Mouse (Mus musculus) embryonic facial prominence, embryonic 14.5 days (tissue): ENCODE measurements at regions not wholly inside any gene's neighbourhood (a gene's known extent, or its start where the extent isn't known, plus 50 kb on each side); places are given as distances from the start of the nearest gene placed in this dataset.

ENCODE experiments used
- ATAC-seq: fragments of 200-750 bp; cut with Nextera tagmentation; 2 replicates; pipeline ENCODE4 v1.8.0; 2017; ENCODE audit warnings: low read depth, moderate number of reproducible peaks, moderate TSS enrichment
- DNase-seq: peaks from one replicate; pipeline ENCODE4 v3.0.0-alpha.2; 2015; ENCODE audit warnings: low spot score
- H3K27ac ChIP-seq: fragments of 300-500 bp; sonication (generic); replicated peaks from 2 replicates; pipeline ENCODE4 v1.5.1; 2014; ENCODE audit warnings: low read depth, mild to moderate bottlenecking, low read length, moderate library complexity
- H3K27me3 ChIP-seq: fragments of 300-500 bp; sonication (generic); replicated peaks from 2 replicates; pipeline ENCODE4 v1.6.1; 2014; ENCODE audit warnings: low read length; ENCODE audit not compliant: control insufficient read depth, insufficient read depth
- H3K36me3 ChIP-seq: fragments of 300-500 bp; sonication (generic); 2 replicates; pipeline ENCODE4 v1.6.1; 2014; ENCODE audit warnings: low read length, mixed read lengths; ENCODE audit not compliant: control insufficient read depth, insufficient read depth
- H3K4me1 ChIP-seq: fragments of 300-500 bp; sonication (generic); 2 replicates; pipeline ENCODE4 v1.6.1; 2014; ENCODE audit warnings: antibody characterized with exemption, low read length; ENCODE audit not compliant: control insufficient read depth, insufficient read depth
- H3K4me2 ChIP-seq: fragments of 300-500 bp; sonication (generic); 2 replicates; pipeline ENCODE4 v1.6.1; 2014; ENCODE audit warnings: low read depth, mild to moderate bottlenecking, low read length, moderate library complexity, mixed read lengths
- H3K4me3 ChIP-seq: fragments of 300-500 bp; sonication (generic); 2 replicates; pipeline ENCODE4 v1.5.1; 2014; ENCODE audit warnings: low read depth, mild to moderate bottlenecking, low read length
- H3K9ac ChIP-seq: fragments of 300-500 bp; sonication (generic); 2 replicates; pipeline ENCODE4 v1.6.1; 2014; ENCODE audit warnings: low read depth, mild to moderate bottlenecking, low read length, moderate library complexity, mixed read lengths
- H3K9me3 ChIP-seq: fragments of 300-500 bp; sonication (generic); 2 replicates; pipeline ENCODE4 v1.6.1; 2016; ENCODE audit warnings: low read length; ENCODE audit not compliant: control insufficient read depth
- WGBS: fragments of 180-500 bp; shearing (Covaris S2); extraction: QIAGEN DNeasy Blood & Tissue Kit; methylation state at CpG from one replicate; pipeline ENCODE4 v1.1.7; 2014; 5-methylcytosine and 5-hydroxymethylcytosine counted together

DNA sequence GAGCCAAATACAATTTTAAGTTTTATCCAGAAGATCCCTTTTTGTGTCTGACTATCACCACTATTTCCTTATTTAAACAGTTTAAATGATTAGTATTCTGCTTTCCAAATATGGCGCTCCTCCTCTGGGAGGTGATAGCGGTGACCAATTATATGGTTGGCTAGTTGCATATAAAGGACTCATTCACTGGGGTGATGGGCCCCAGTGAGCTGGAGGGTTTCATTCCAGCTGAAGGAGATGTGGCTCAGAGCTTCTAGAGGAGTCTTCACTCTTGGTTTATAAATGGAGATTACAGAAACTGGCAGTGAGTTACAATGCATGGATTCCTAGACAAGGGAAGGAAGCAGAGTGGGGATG is 50.7 kb upstream of the Gm7361 start:
- Histone ChIP-seq H3K36me3 (no peaks in the 10 kb centered on the region), H3K9ac (no peak overlapping the region), H3K4me3 (no peak overlapping the region), H3K27ac (no peak overlapping the region), H3K4me1 (no peaks in the 10 kb centered on the region), H3K9me3 (no peaks in the 10 kb centered on the region), H3K4me2 (no peak overlapping the region), H3K27me3 (no peaks in the 10 kb centered on the region)
- DNase-seq (peak; percentile 2), ATAC-seq (no peak)
- 51% methylated on average over 2 of the region's 2 CpGs for WGBS

DNA sequence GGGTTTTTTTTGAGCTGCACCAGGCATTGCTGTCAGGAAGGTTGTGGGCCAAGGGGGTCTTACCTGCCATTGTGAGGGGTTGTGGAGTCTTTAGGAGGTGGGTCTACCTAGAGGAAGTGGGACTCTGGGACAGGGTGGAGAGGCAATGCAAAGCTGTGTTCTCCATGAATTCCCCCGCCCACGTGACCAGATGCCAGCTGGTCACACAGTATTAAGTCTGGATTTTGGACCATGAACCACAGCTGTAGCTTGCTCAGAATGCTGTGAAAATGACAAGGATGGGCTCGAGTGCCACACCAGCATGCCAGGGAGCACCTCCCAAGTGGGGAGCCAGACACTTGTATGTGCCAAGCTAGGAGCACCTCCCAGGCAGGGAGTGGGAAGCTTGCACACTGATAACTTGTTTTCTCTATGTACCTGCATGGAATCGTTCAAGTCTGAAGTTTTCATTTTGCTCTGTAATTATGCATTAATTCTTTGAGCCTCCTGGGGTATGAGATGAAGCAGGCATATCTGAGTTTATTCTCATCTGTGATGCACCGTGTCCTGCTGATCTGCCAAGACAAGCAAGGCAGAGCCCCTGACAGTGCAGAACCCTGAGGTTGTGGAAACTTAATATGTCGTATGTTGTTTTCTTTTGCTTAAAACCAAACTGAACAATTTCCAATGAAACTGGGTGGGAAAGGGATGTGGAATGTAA is 51.3 kb upstream of the Gm7361 start:
- ATAC-seq = no peak
- H3K4me3 ChIP-seq = no peak overlapping the region
- H3K9ac ChIP-seq = no peak overlapping the region
- no peaks in the 10 kb centered on the region for H3K36me3 ChIP-seq
- 64% methylated on average over 6 of the region's 6 CpGs for WGBS
- DNase-seq = no peak
- no peaks in the 10 kb centered on the region for H3K27me3 ChIP-seq
- H3K9me3 ChIP-seq = no peaks in the 10 kb centered on the region
- no peak overlapping the region for H3K4me2 ChIP-seq
- H3K4me1 ChIP-seq = no peaks in the 10 kb centered on the region
- H3K27ac ChIP-seq = no peak overlapping the region

DNA sequence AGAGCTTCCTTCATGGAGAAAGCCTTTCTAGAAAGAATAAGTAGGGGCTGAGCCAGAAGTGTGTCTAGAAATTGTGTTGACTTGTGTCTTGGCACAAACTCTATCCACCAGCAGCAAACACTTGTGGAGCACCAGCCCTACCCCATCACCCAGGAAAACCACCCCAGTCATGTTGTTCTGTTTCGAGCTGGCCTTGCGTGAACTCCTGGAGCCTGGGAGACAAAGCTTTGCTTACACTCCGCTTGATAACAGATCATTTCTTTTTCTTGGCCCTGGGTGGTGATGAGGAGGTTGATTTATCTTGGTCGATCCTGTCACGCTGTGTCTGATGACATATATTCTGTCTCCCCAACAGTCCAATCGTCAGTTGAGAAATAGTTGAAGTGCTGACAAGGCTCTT is 55.0 kb upstream of the Gm7361 start:
- Histone ChIP-seq H3K9me3 (no peaks in the 10 kb centered on the region), H3K4me1 (no peaks in the 10 kb centered on the region), H3K4me3 (no peak overlapping the region), H3K36me3 (no peaks in the 10 kb centered on the region), H3K9ac (no peak overlapping the region), H3K27ac (no peak overlapping the region), H3K27me3 (no peaks in the 10 kb centered on the region), H3K4me2 (no peak overlapping the region)
- DNase-seq (no peak), ATAC-seq (no peak)
- 83% methylated on average over 6 of the region's 6 CpGs for WGBS

DNA sequence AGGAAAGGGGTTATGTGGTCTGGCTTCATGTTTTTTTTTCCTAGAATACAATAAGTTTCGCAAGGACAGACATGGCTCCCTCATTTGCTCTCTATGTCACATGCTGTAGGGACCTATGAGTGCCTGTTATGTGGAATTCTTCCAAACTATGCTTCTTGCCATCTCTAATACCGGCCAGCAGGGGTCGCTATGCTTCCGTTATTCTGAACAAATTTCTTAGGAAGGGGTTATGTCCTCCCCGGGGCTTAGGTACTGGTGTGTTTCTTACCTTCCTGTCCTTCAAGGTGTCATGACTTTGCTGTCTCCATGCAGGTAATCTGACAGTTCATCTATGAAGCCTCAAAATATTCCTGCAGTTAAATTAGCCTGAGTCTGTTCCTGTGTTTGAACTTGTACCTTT is 68.1 kb upstream of the Gm7361 start:
- Histone ChIP-seq H3K4me1 (no peaks in the 10 kb centered on the region), H3K4me3 (no peak overlapping the region), H3K9ac (no peak overlapping the region), H3K9me3 (no peaks in the 10 kb centered on the region), H3K27ac (no peak overlapping the region), H3K27me3 (no peaks in the 10 kb centered on the region), H3K36me3 (no peaks in the 10 kb centered on the region), H3K4me2 (no peak overlapping the region)
- WGBS = 8% methylated on average over 5 of the region's 5 CpGs
- no peak for DNase-seq
- no peak for ATAC-seq

DNA sequence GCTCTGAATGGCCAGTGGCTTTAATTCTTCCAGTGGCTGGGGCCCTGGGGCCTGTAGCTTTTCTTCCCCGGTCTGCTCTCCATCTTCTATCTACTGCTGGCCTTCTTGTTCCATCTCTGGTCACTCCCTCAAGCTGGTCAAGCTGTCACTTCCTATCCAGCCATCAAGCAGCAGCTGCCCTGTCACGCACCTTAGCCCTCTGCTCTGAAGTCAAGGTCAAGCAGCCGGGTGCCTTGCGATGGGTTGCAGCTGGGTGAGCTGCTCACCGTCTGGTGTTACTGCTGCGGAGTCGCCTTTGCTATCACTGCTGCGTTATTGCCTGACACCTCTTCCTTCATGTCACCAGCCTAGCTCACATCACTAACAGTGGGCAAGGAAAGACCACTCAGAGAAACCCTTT is 66.0 kb upstream of the Gm10220 start:
- Histone ChIP-seq H3K4me1 (no peaks in the 10 kb centered on the region), H3K36me3 (no peaks in the 10 kb centered on the region), H3K9me3 (no peaks in the 10 kb centered on the region), H3K4me2 (no peak overlapping the region), H3K27me3 (no peaks in the 10 kb centered on the region), H3K9ac (no peak overlapping the region), H3K4me3 (no peak overlapping the region), H3K27ac (no peak overlapping the region)
- ATAC-seq (no peak), DNase-seq (no peak)
- WGBS = 75% methylated on average over 8 of the region's 8 CpGs

DNA sequence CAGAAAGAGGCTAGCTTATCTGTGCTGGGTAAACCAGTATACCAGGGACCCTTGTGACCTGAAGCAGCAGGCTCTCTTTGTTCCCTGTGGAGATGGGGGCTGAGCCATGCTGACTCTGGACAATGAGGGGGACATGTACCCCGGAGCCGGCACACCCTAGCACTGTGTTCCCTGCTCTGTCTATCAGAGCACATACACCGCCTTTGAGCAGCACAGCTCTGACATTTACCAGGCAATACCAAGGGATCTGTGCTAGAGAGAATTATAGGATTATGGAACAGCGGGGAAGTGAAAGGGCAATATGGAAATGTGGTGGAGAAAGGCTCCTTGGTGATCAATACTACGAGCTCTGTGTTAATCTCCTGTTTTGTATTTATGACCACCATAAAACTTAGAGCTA is 64.2 kb upstream of the Gm10220 start:
- ATAC-seq (no peak), DNase-seq (no peak)
- Histone ChIP-seq H3K27ac (no peak overlapping the region), H3K4me3 (no peak overlapping the region), H3K9me3 (no peaks in the 10 kb centered on the region), H3K4me1 (no peaks in the 10 kb centered on the region), H3K27me3 (no peaks in the 10 kb centered on the region), H3K36me3 (no peaks in the 10 kb centered on the region), H3K4me2 (no peak overlapping the region), H3K9ac (no peak overlapping the region)
- 21% methylated on average over 5 of the region's 5 CpGs for WGBS

DNA sequence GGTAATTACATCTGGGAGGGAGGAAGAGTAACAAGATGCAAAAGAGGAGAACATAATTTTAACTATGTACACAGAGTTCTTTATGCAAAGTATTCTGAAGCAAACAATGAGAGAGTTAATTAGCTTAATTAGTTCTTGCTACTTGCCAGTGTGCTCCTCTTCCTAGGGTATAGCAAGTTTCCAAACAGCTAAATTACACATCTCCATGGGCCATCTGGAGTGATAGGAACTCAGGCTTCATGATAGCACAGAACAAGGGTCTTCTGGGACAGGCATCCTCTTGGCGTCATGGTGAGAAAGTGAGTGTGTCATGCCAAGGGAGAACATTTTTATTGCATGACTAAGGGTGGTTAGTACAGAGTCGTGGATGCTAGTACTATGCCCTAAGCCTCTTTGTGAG is 54.8 kb upstream of the Gm10220 start:
- no peak overlapping the region for H3K9ac ChIP-seq
- H3K4me2 ChIP-seq = no peak overlapping the region
- WGBS = 71% methylated on average over 2 of the region's 2 CpGs
- H3K4me1 ChIP-seq = no peaks in the 10 kb centered on the region
- no peaks in the 10 kb centered on the region for H3K36me3 ChIP-seq
- ATAC-seq (no peak), DNase-seq (no peak)
- H3K9me3 ChIP-seq = peaks cover 5% of the 10 kb centered on the region; the same call in 1 of the 2 replicates
- H3K27me3 ChIP-seq = no peaks in the 10 kb centered on the region
- no peak overlapping the region for H3K4me3 ChIP-seq
- no peak overlapping the region for H3K27ac ChIP-seq

DNA sequence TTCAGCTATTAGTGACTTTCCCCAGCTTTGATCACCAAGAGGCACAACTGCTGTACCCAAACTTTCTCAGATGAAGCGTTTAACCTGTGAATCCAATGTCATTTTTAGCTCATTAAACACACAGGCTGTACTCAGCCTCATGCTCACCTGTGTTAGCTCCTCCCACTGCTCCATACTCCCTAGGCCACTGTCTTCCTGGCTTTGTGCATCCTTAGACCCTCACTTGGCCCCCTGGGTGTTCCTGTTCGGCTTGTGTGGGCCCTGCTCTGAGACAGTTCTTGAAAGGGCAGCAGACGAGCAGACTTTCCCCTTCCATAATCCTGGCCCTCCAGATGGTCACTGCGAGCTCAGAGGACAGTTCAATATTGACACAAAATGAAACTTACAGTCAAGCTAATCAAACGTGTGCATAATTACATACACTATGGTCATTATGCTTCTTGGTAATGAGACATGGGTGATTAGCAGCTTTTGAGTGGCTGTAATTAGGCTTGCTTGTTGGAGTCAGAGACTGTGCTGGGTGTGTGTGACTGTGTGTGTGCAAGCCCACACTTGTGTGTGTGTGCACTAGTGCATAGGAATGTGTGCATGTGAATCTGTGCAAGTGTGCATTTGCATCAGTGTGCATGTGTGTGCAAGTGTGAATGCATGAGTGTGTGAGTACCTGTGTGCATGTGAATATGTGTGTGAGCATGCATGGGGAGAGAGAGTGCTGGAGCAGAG is 50.6 kb upstream of the Gm10220 start:
- no peak for ATAC-seq

More for the DNA sequence above, 50.6 kb upstream of the Gm10220 start:
- WGBS = 80% methylated on average over 5 of the region's 5 CpGs
- no peaks in the 10 kb centered on the region for H3K36me3 ChIP-seq
- H3K9ac ChIP-seq = no peak overlapping the region
- no peak overlapping the region for H3K4me2 ChIP-seq
- H3K4me3 ChIP-seq = no peak overlapping the region
- no peaks in the 10 kb centered on the region for H3K27me3 ChIP-seq
- no peaks in the 10 kb centered on the region for H3K9me3 ChIP-seq
- H3K4me1 ChIP-seq = no peaks in the 10 kb centered on the region
- H3K27ac ChIP-seq = no peak overlapping the region
- DNase-seq = no peak
